16 mouse cellular contexts compared by ENCODE assay signal in genomic region chrX:12822777-12823176, GRCm38 (mm10).
DNase-seq lines count a peak whose midpoint lies in the region; ATAC-seq lines count a peak whose summit lies in the region.
"Had no signal": no experiment of that assay in that cellular context is flagged by ENCODE, and none has a peak within 500 bp of the region (broad histone marks: within the 10 kb centered on the region; RNA-seq: fewer than 3 reads in every experiment).

No protein-coding gene starts in this region.

- H3K9me3 ChIP-seq in forebrain, embryonic 14.5 days (replicated peaks; ENCODE audit: control insufficient read depth, low read length), result no peaks in the 10 kb centered on the region
- no peaks in the 10 kb centered on the region for H3K9me3 ChIP-seq in forebrain, embryonic 15.5 days
- H3K9me3 ChIP-seq in neural tube, embryonic 13.5 days, result no peaks in the 10 kb centered on the region
- H3K9me3 ChIP-seq in neural tube, embryonic 15.5 days (replicated peaks), result no peaks in the 10 kb centered on the region
- H3K9me3 ChIP-seq: limb, embryonic 15.5 days; liver, embryonic 15.5 days had no signal

- 48% methylated on average over 10 of the region's 10 CpGs for WGBS in forebrain, embryonic 14.5 days
- 50% methylated on average over 10 of the region's 10 CpGs for WGBS in forebrain, embryonic 15.5 days
- WGBS in neural tube, embryonic 13.5 days, result 68% methylated on average over 10 of the region's 10 CpGs
- 75% methylated on average over 10 of the region's 10 CpGs for WGBS in neural tube, embryonic 15.5 days

- no peak for ATAC-seq in forebrain, embryonic 14.5 days
- no peak for ATAC-seq in forebrain, embryonic 15.5 days (replicated peaks)
- no peak for ATAC-seq in neural tube, embryonic 13.5 days (ENCODE audit: low read depth)
- ATAC-seq in neural tube, embryonic 15.5 days (ENCODE audit: low FRiP score), result no peak
- ATAC-seq: forebrain, embryonic 16.5 days had no signal

- no peaks in the 10 kb centered on the region for H3K36me3 ChIP-seq in forebrain, embryonic 14.5 days (ENCODE audit: control insufficient read depth, insufficient read depth, low read length)
- no peaks in the 10 kb centered on the region for H3K36me3 ChIP-seq in forebrain, embryonic 15.5 days
- no peaks in the 10 kb centered on the region for H3K36me3 ChIP-seq in neural tube, embryonic 13.5 days
- H3K36me3 ChIP-seq in neural tube, embryonic 15.5 days, result no peaks in the 10 kb centered on the region
- H3K36me3 ChIP-seq: limb, embryonic 15.5 days; liver, embryonic 15.5 days had no signal

- intact Hi-C loops in heart, postnatal 36 days (cut with DNase I), result no loop called here

- H3K4me1 ChIP-seq in forebrain, embryonic 14.5 days (ENCODE audit: control insufficient read depth, insufficient read depth, low read length), result no peaks in the 10 kb centered on the region
- no peaks in the 10 kb centered on the region for H3K4me1 ChIP-seq in forebrain, embryonic 15.5 days
- no peaks in the 10 kb centered on the region for H3K4me1 ChIP-seq in neural tube, embryonic 13.5 days (replicated peaks)
- H3K4me1 ChIP-seq in neural tube, embryonic 15.5 days, result no peaks in the 10 kb centered on the region
- H3K4me1 ChIP-seq: limb, embryonic 15.5 days had no signal

- H3K4me2 ChIP-seq in forebrain, embryonic 14.5 days (ENCODE audit: low read length), result no peak overlapping the region
- no peak overlapping the region for H3K4me2 ChIP-seq in forebrain, embryonic 15.5 days (replicated peaks)
- H3K4me2 ChIP-seq in neural tube, embryonic 13.5 days, result no peak overlapping the region
- no peak overlapping the region for H3K4me2 ChIP-seq in neural tube, embryonic 15.5 days
- H3K4me2 ChIP-seq: heart, embryonic 11.5 days; hindbrain, embryonic 14.5 days; limb, embryonic 15.5 days; liver, embryonic 15.5 days had no signal

- no peak overlapping the region for H3K27ac ChIP-seq in forebrain, embryonic 14.5 days (ENCODE audit: low read depth, low read length)
- no peak overlapping the region for H3K27ac ChIP-seq in forebrain, embryonic 15.5 days (replicated peaks)
- 0 out of 2 replicates have a peak overlapping the region, but pooled peaks have one; percentile 9 for H3K27ac ChIP-seq in neural tube, embryonic 13.5 days (replicated peaks)
- no peak overlapping the region for H3K27ac ChIP-seq in neural tube, embryonic 15.5 days (replicated peaks)
- H3K27ac ChIP-seq: hindbrain, embryonic 14.5 days; limb, embryonic 15.5 days; liver, embryonic 15.5 days had no signal

- peak; percentile 16 for DNase-seq in forebrain, embryonic 14.5 days (ENCODE audit: low spot score)
- peak; percentile 20 for DNase-seq in kidney, postnatal 14 days
- DNase-seq in kidney, adult 11 months, result no peak
- peak; percentile 31 for DNase-seq in fat pad, adult 2 months (ENCODE audit: extremely low read depth, low read depth, low spot score)
- DNase-seq in heart, postnatal 36 days, result no peak
- DNase-seq: adrenal gland, postnatal 10 days; cerebellum, adult 9-11 months had no signal

- no peaks in the 10 kb centered on the region for H3K27me3 ChIP-seq in forebrain, embryonic 14.5 days (replicated peaks; ENCODE audit: control insufficient read depth, insufficient read depth, low read length)
- no peaks in the 10 kb centered on the region for H3K27me3 ChIP-seq in forebrain, embryonic 15.5 days
- H3K27me3 ChIP-seq in neural tube, embryonic 13.5 days, result no peaks in the 10 kb centered on the region
- H3K27me3 ChIP-seq in neural tube, embryonic 15.5 days (replicated peaks), result no peaks in the 10 kb centered on the region
- H3K27me3 ChIP-seq: CH12.LX; limb, embryonic 15.5 days; liver, embryonic 15.5 days had no signal

- H3K4me3 ChIP-seq in forebrain, embryonic 14.5 days (ENCODE audit: low read depth, low read length), result no peak overlapping the region
- H3K4me3 ChIP-seq in forebrain, embryonic 15.5 days, result no peak overlapping the region
- H3K4me3 ChIP-seq in neural tube, embryonic 13.5 days, result no peak overlapping the region
- H3K4me3 ChIP-seq in neural tube, embryonic 15.5 days (replicated peaks), result no peak overlapping the region
- H3K4me3 ChIP-seq: limb, embryonic 15.5 days; liver, embryonic 15.5 days had no signal

- H3K9ac ChIP-seq in forebrain, embryonic 14.5 days (ENCODE audit: low read length), result no peak overlapping the region
- H3K9ac ChIP-seq in forebrain, embryonic 15.5 days (replicated peaks), result no peak overlapping the region
- no peak overlapping the region for H3K9ac ChIP-seq in neural tube, embryonic 13.5 days
- H3K9ac ChIP-seq in neural tube, embryonic 15.5 days (replicated peaks), result no peak overlapping the region
- H3K9ac ChIP-seq: hindbrain, embryonic 14.5 days; limb, embryonic 15.5 days; liver, embryonic 15.5 days had no signal

Comparison
In these comparisons a context has a peak if more than half of its experiments do, and no peak if none do; other contexts are left out.
1. DNase-seq: peak in forebrain, embryonic 14.5 days (single experiment), kidney, postnatal 14 days (single experiment) and fat pad, adult 2 months (single experiment); none in kidney, adult 11 months (single experiment) and heart, postnatal 36 days (0 of 2).